Mouse (Mus musculus): ENCODE measurements around the gene Akap8l.

The Akap8l gene

DNA sequence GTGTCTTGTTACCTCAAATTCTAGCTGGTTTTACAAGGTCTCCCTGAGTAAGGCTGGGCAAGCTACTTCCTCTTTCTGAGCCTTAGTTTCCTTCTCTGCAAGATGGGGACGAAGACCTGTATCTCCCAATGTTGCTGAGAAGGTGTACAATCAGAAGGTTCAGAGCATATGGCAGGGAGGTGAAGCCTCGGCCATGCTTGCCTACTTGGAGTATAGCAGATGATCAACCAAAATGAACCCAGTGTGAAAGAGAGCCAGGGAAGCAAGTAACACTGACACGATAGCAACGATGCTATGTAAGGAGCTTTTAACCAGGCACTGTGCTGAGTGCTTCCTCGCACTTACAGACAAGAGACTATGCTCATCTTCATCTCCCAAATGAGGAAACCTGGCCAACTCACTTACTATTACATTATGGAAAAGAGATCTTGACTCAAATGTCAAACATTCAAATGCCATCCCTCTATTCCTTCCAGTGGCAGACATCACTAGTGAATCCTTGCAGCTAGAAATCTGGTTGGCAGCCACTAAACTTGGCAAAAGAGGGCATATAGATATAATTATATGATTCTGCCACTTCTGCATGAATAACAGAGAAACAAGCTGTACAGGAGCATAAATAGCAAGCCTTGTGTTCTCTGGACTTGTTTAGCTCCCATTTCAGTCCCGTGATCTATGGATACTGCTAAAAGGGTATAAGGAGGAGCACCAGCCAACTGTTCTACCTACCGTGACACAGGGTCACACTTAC, 8.0 kb upstream of the Akap8l start:
- no peak for DNase-seq (ENCODE audit: extremely low spot score, low read depth, low spot score)

DNA sequence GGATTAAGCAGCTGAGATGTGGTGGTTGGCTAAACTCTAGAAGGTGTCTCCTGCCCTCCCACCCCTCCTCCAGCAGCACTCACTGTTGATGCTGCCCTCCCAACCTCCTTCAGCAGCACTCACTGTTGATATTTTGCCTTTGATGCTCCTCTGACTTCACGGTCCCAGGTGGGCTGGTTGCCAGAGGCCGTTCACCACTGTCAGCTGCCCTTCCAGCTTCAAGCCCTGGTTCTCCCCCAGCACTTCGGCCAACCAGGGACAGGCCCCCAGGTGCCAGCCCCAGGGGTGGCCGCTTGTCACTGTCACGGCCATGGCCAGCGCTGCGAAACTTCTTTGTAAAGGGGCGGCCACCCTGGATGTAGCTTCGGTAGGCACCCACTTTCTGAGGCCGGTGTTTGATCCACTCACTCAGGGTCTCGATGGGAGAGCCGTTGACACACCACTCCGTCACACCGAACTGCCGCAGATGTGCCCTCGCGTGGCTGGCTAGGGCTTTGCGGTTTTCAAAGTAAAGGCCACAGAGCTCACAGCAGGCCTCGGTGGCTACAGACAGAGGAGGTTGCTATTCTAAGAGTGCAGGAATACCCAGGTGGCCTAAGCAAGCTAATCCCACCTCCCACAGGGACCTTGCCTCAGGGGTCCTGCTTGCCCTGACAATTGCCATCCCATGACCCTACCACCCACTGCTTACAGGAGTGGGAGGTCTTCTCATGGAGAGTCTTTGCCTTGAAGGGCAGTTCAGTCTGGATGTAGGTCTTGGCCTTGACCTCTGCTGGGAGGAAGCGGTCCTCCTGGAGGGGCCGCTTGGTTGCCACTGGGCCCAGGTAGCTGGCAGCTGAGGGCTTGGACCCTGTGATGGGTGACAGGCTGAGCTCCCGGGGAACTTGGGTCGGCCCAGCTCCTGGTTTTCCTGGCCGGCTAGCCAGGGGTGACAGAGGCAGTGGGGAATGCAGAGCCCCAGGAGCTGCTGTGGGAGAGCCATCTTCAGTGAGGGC, 6.7 kb upstream of the Akap8l start:
- no peak for DNase-seq (ENCODE audit: extremely low spot score, low read depth, low spot score)

DNA sequence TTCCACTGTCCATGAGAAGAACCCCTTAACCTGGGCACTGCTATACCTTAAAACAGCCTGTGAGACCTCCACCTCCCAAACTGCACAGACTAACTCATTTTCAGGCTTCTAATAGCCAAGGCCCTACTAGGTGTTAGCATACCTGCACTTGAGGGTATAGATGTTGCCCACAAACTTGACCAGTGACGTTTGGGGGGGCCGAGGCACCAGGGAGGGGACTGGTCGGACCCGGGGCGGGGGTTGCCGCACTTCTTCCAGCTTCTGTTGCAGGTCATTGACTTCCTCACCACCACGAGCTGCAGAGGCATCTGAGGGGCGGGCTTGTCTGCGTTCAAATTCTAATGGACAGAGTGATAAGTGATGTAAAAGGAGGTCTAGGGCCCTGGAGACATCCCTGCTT, 5.9 kb upstream of the Akap8l start:
- DNase-seq (ENCODE audit: extremely low spot score, low read depth, low spot score), result no peak

DNA sequence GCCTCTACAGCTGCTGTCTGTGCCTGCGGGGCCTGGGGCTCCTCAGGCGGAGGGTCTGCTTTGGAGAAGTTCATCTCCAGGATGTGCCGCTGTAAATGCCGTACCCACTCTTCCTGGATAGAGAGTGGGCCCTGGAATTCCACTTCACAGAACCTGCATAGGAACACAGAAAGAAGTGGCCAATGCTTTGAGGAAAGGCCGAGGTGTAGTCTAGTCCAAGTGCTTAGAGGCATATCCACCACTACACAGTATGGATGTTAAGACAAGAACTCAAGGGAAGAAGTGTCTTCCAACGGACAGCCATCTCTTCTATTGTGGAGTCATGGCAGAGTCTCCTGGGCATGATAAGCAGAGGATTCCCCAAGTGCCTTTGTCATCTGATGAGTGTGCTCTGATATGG, 4.6 kb upstream of the Akap8l start:
- no peak for DNase-seq (ENCODE audit: extremely low spot score, low read depth, low spot score)

DNA sequence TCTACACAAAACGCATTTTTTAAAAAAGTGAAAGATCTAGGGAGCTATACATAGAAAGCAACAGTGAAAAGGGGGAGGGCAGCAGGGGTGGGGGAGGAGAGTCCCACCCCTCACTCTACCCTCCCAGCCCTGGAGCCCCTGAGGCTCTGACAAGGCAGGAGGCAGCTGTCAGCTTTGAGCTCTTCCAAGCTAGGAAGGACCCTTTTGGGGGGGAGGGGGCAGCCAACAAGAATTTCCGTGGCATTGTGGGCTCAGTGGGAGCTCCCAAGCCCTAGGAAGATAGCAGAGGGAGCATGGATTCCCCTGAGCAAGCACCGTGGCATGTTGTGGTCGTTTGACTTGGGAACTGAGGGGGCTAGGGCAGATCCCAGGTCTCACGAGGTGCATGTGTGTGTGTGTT, 3.8 kb upstream of the Akap8l start:
- DNase-seq (ENCODE audit: extremely low spot score, low read depth, low spot score), result no peak

DNA sequence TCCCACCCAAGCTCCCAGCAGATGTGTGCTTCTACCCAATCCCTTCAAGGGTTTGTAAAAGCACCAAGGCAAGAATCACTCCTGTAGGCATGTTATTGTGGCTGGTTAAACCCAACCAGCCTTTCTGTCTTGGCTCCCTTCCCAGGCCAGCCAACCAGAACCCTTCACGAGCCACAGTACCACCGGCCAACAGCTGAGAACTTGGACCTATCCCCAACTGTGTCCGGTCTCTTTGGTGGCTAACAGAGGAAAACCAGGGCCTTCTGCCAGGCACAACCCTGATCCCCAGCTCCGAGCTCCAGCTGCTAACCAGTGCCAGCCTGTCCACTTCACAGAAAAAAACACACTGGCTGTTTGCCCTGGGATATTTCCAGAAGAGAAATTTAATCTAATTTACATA, 3.3 kb upstream of the Akap8l start:
- no peak for DNase-seq (ENCODE audit: extremely low spot score, low read depth, low spot score)

DNA sequence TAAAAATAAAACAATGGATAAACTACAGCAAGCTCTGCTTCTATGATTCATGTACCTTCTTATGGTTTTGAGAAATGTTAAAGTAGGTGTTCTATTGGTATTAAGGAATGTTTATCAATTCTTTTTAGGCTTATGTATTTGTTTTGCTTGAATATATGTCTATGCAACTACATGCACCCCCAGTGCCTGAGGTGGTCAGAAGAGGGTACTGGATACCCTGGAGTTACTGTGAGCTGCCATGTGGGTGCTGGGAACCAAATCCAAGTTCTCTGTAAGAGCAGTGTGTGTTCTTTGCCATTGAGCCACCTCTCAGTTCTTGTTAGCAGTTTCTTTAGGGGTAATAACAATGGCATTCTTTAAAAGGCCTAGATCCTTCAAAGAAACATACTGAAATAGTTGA, 1.3 kb upstream of the Akap8l start:
- DNase-seq (ENCODE audit: extremely low spot score, low read depth, low spot score), result no peak

DNA sequence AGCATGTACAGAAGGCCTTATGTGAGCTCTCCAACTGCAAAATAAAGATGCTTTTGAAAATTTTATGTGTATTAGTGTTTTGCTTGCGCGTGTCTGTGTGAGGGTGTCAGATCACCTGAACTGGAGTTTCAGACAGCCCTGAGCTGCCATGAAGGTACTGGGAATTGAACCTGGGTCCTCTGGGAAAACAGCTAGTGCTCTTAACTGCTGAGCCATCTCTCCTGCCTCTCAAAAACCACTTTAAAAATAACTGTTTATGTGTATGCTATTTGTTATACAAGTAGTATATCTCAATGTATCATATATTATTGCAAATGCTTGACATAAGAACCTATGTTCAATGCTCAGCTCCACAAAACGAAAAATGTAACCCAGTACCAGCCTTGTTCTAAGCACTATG, 862 bp upstream of the Akap8l start:
- no peak for DNase-seq (ENCODE audit: extremely low spot score, low read depth, low spot score)

DNA sequence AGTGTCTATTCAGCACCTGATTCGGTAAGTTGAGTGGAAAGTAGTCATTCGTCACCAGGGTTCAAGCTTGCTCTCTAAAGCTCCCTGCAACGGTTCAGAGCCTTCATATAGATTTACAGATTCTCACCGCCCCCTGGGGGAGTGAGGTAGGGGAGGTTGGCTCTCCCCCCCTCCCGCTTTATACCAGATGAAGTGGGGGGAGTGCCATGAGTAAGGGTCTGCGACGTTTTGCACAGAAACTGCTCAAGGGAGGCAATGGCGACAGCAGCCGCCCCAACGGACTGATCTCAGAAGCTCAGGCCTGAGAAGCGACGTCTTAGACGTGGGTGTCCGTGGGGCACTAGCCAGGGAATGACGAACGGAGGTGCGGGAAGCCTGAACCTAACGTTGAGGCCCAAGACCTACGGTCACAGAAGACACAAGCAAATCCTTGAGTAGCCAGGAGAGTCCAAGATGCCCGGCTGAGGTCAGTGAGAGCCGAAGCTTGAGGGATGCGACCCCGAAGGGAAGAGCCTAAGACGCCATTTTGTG, 491 bp downstream of the Akap8l start:
- no peak for DNase-seq (ENCODE audit: extremely low spot score, low read depth, low spot score)

DNA sequence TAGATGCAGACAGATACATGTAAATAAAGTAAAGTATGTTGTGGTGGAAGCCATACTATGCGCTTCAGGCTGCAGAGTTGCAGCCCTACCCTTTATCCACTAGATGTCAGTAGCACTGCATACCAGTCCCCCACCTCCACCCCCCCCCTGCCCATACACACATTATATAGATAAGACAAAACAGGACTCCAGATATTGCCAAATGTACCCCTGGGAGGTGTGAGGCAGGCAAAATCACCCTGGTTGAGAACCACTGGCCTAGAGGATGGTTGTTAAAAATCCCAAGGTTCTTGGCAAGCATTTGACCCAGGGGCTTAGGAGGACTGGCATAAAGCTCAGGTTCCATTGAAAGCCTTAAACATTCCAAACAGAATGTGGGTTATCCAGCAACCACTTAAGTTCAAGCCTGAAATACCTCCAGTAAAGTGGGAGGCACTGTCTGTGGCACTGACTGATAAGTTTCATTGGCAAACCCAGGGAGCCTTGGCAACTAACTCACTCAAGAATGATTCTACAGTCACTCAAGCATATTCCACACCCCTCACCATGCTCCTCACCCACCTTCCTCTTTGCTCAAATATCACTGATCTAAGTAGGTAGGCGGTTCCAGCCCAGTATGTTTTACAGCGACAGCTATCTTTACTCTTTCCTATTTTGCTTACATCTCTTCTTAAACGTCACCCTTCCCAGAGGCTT, 1.2 kb downstream of the Akap8l start:
- DNase-seq (ENCODE audit: extremely low spot score, low read depth, low spot score), result no peak

DNA sequence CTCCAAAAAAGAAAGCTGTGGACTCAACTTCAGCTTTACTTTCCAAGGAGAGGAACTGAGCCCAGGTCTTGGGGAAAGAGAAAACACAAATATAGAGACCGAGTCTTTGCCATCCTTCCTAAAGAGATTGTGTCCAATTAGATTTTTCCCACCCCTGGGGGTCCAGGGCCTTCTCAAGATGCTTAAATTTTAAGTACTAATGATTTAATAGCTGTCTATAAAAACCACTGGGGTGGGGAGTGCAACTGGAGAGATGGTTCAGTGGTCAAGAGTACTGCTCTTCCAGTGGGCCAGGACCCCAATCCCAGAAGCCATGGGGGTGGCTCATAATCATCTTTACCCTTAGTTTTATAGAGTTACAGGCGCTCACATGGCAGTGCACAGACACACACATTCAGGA, 2.0 kb downstream of the Akap8l start:
- DNase-seq (ENCODE audit: extremely low spot score, low read depth, low spot score), result no peak

DNA sequence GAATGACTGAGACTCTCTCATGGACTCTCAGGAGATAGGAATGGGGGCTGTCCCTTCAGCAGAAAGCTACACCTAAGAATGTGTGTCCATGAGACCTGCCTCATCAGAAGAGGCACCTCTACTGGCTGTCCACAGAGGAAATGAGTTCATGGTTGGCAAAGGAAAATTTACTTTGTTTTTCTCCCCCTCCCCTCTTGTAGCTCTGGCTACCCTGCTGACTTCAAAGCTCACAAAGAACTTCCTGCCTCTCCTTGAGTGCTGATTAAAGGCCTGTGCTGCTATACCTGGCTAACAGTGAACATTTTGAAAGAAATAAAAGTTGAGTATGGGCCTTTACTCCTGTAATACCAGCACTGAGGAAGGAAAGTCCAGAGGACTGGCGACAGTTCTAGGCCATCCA, 9.3 kb downstream of the Akap8l start:
- no peak for DNase-seq (ENCODE audit: extremely low spot score, low read depth, low spot score)

DNA sequence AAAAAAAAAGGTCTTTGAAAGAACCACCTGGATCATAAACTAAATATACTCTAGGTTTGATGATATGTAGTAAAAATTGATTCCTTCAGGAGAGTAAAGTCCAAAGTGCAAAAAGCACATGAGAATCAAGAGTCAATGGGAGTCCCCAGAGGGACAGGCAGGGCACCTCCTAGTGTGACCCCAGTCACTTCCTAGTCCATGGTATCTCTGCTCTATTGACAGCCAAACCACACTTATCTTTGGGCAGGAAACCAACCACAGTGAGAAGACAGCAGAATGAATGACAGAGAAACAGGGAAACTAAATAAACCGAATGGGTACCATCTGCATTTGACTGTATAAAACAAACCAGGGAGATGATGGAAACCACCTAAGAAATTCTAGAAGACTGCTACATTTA, 10.3 kb downstream of the Akap8l start:
- no peak for DNase-seq (ENCODE audit: extremely low spot score, low read depth, low spot score)

DNA sequence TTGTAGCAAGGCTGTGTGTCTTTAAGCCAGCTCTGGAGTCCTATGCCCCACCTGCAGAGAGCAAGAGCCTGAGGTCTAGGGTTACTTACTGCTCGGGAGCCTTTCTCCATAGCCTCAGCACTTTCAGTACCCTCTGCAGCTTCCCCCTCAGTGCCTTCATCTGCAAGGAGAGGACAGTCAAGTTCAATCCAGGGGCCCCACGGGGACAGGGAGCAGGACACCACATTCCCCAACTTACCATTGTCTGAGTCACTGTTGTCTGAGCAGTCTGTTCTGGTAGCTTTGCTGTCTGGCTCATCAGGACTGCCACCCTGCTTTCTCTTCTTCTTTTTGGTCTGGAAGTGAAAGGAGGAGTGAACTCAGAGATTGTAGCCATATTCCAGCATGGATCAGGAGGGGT, 14.5 kb downstream of the Akap8l start:
- no peak for DNase-seq (ENCODE audit: extremely low spot score, low read depth, low spot score)

DNA sequence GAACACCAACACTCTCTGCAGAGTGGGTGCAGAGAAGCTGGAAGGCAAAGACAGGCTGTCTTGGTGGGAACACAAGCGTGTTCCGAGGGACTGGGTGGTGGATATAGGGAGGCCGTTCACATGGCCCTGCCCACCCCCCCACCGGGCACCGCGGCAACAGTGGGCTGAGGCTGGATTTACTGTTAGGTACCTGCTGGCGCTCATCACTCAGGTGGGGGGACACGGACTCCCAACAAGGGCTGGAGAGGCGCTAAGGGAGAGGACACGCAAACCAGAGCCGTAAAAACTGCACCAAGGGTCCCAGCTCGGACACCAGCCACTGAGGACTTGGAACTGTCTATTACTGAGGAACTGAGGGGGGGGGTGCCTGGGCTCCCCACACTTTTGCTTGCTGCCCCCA, 15.5 kb downstream of the Akap8l start:
- no peak for DNase-seq (ENCODE audit: extremely low spot score, low read depth, low spot score)

DNA sequence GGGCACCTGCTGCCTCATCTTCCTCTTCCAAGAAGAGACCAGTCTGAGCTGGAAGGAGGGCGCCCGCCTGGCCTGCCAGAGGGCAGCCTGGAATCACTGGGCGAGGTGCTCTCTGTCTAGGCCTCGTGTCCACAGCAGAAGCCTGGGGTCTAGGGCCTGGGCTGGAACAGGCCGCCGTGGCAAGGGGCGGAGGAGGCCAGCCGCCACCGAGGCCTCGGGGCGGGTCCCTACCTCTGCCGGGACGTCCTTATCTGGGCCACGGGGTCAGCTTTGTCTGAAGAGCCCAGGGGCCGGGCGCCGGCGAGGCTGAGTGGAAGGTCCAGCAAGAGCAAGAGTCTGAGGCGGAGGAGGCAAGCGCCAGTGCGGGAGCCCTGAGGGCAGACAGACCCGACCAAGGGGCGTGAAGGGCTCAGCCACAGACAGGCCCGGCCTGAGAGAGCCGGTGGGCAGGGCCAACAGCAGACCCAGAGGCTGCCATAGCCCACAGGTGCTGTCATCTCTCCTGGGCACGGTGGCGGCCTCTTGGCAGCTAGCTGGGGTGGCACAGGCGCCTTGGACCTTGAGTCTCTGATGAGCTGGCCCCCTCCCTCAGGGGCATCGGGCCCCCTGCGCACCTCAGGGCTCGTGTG, 16.6 kb downstream of the Akap8l start:
- DNase-seq (ENCODE audit: extremely low spot score, low read depth, low spot score), result no peak

DNA sequence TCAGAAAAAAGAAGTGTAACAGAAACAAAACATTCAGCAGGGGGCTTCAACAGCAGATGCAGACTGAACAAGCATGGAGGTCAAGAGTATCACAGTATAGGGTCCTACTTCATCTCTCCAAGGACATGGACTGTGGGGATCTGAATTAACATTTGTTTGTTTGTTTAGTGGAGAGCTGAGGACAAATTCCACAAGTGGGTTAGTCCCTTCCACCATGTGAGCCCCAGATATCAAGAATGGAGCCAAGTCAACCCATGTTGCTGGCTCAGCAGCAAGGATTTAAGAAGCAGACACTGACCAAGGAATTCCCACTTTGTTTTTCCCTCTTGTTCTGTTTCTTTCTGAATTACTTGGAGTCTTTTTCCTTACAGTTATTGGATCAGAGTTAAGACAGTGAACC, 22.9 kb downstream of the Akap8l start:
- DNase-seq (ENCODE audit: extremely low spot score, low read depth, low spot score), result no peak

DNA sequence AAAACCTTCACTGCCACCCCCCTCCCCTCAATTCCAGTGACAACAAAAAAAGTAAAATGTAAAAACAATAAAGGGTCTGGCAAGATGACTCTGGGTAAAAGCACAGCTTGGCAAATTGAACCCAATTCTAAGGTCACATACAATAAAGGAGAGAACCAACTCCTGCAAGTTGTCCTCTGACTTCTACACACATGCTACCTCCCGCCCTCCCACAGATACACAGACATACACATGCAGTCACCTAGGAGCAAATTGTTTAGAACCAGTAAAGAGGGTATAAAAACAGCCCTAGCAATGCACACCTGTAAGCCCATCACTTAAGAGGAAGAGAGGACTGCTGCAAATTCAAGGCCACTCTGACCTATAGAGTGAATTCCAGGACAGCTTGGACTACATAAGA, 27.6 kb downstream of the Akap8l start:
- DNase-seq (ENCODE audit: extremely low spot score, low read depth, low spot score), result no peak

DNA sequence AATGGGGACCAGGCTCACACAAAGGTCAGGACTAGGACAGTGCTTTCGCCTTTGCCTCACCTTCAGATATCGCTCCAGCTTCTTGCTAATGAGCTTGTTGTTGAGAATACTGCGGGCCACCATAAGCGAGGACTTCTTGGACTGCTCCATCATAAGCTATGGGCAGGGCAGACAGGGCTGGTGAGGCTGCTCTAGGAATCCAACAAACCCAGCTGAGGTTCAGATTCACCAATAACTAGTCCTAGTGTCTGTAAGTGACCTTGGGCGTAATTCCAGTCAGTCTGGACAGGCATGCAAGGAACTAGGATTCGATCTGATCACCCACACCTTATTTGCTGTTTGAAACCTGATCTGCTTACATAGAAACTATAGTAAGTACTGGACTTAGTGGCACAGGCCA, 28.6 kb downstream of the Akap8l start:
- DNase-seq (ENCODE audit: extremely low spot score, low read depth, low spot score), result no peak

DNA sequence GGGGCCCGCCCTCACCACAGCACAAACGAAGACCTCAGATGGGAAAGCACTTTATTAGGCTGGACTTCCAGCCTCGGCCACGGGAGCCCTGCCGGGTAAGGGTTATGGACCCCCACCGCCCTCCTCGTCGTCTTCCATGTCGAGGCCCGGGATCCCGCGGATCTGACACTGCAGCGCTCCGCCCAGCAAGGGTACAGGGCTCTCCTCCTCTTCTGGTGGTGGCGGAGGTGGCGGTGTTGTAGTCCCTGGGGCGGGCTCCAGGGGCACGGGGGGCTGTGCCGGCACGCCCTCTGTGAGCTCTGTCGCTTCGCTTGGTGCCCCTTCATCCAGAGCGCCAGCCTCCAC, 29.0 kb downstream of the Akap8l start:
- DNase-seq (ENCODE audit: extremely low spot score, low read depth, low spot score), result no peak

Data from hindlimb bud, embryonic 11.5 days (tissue).